In genomic region chr15:97828901-97829338, GRCm38 (mm10) we compare ENCODE assay signal across 8 mouse cellular contexts. TPM values are rescaled to one million over a fixed set of nuclear protein-coding genes. Genes with fewer than 3 reads are reported as not detected.
DNase-seq lines count a peak whose midpoint lies in the region; ATAC-seq lines count a peak whose summit lies in the region.

No protein-coding gene starts in this region.

- H3K36me3 ChIP-seq in neural tube, embryonic 11.5 days (ENCODE audit: control insufficient read depth, insufficient read depth, low read length), result peaks cover 3% of the 10 kb centered on the region; the same call in 1 of the 2 replicates
- no peaks in the 10 kb centered on the region for H3K36me3 ChIP-seq in heart, embryonic 16.5 days (ENCODE audit: control insufficient read depth, insufficient read depth)
- H3K36me3 ChIP-seq in neural tube, embryonic 13.5 days, result no peaks in the 10 kb centered on the region

- no peaks in the 10 kb centered on the region for H3K9me3 ChIP-seq in neural tube, embryonic 11.5 days (ENCODE audit: control insufficient read depth, low read length)
- H3K9me3 ChIP-seq in heart, embryonic 16.5 days (replicated peaks; ENCODE audit: control insufficient read depth, low read length), result no peaks in the 10 kb centered on the region
- H3K9me3 ChIP-seq in neural tube, embryonic 13.5 days, result no peaks in the 10 kb centered on the region

- no peak overlapping the region for H3K4me3 ChIP-seq in neural tube, embryonic 11.5 days (ENCODE audit: low read depth, low read length)
- peak overlapping the region; percentile 80 for H3K4me3 ChIP-seq in heart, embryonic 16.5 days (ENCODE audit: low read length)
- H3K4me3 ChIP-seq in neural tube, embryonic 13.5 days, result peak overlapping the region; percentile 11; the same call in 1 of the 2 replicates

- no peak for ATAC-seq in neural tube, embryonic 11.5 days (ENCODE audit: insufficient read depth, low FRiP score, low TSS enrichment)
- 0 out of 2 replicates have a peak, but pooled peaks have one; percentile 2 for ATAC-seq in heart, embryonic 16.5 days (replicated peaks; ENCODE audit: extremely low read depth, insufficient read depth, low FRiP score)
- no peak for ATAC-seq in neural tube, embryonic 13.5 days (ENCODE audit: low read depth)
- no peak for ATAC-seq in monocyte, adult 5-6 weeks (replicated peaks; ENCODE audit: insufficient number of reproducible peaks, low FRiP score, low TSS enrichment, poor library complexity, severe bottlenecking)

- peaks cover 31% of the 10 kb centered on the region for H3K4me1 ChIP-seq in neural tube, embryonic 11.5 days (ENCODE audit: control insufficient read depth, insufficient read depth, low read length)
- peaks cover 62% of the 10 kb centered on the region for H3K4me1 ChIP-seq in heart, embryonic 16.5 days (ENCODE audit: control insufficient read depth, insufficient read depth, low read length)
- H3K4me1 ChIP-seq in neural tube, embryonic 13.5 days (replicated peaks), result peaks cover 84% of the 10 kb centered on the region

- H3K4me2 ChIP-seq in neural tube, embryonic 11.5 days (ENCODE audit: low read depth), result peak overlapping the region; percentile 79; the same call in 1 of the 2 replicates
- H3K4me2 ChIP-seq in heart, embryonic 16.5 days (ENCODE audit: low read depth, low read length), result peak overlapping the region; percentile 70
- peak overlapping the region; percentile 73 for H3K4me2 ChIP-seq in neural tube, embryonic 13.5 days

- H3K9ac ChIP-seq in neural tube, embryonic 11.5 days (ENCODE audit: low read length), result no peak overlapping the region
- H3K9ac ChIP-seq in heart, embryonic 16.5 days (ENCODE audit: low read length), result peak overlapping the region; percentile 95
- peak overlapping the region; percentile 55 for H3K9ac ChIP-seq in neural tube, embryonic 13.5 days

- peak; percentile 11 for DNase-seq in neural tube, embryonic 11.5 days (ENCODE audit: low spot score)
- DNase-seq in neural tube, embryonic 10.5 days (ENCODE audit: extremely low spot score, low spot score), result no peak
- DNase-seq in liver, result peak; percentile 26
- no peak for DNase-seq in spleen, postnatal 10 days (ENCODE audit: low spot score in 2 of 2)
- DNase-seq in spleen, adult 18-20 months, result no peak

- WGBS in neural tube, embryonic 11.5 days, result 72% methylated on average over 5 of the region's 5 CpGs
- WGBS in heart, embryonic 16.5 days, result 62% methylated on average over 5 of the region's 5 CpGs
- 74% methylated on average over 5 of the region's 5 CpGs for WGBS in neural tube, embryonic 13.5 days

- H3K27me3 ChIP-seq in neural tube, embryonic 11.5 days (ENCODE audit: control insufficient read depth, insufficient read depth, low read length), result no peaks in the 10 kb centered on the region
- H3K27me3 ChIP-seq in heart, embryonic 16.5 days (ENCODE audit: control insufficient read depth, insufficient read depth, low read length), result no peaks in the 10 kb centered on the region
- H3K27me3 ChIP-seq in neural tube, embryonic 13.5 days, result no peaks in the 10 kb centered on the region; the same call in 1 of the 2 replicates

- H3K27ac ChIP-seq in neural tube, embryonic 11.5 days (ENCODE audit: low read depth, low read length), result no peak overlapping the region
- peak overlapping the region; percentile 92 for H3K27ac ChIP-seq in heart, embryonic 16.5 days (ENCODE audit: low read length)
- H3K27ac ChIP-seq in neural tube, embryonic 13.5 days (replicated peaks), result peak overlapping the region; percentile 84

RNA-seq across cellular contexts. Expression of gene Hdac7, which starts 15.4 kb away (rescaled TPM):
- polyA plus RNA-seq in neural tube, embryonic 11.5 days (2014; fragmentation: Nextera tagmentation; extraction: Ambion mirVana), result 21.0 and 23.2 TPM in 2 replicates
- polyA plus RNA-seq in heart, embryonic 16.5 days (2015; fragmentation: Nextera tagmentation; extraction: Ambion mirVana), result 30.9 and 31.7 TPM in 2 replicates
- 24.9 and 26.1 TPM in 2 replicates for polyA plus RNA-seq in neural tube, embryonic 13.5 days (2015; fragmentation: Nextera tagmentation; extraction: Ambion mirVana)
- total RNA-seq in monocyte, adult 5-6 weeks (2017), result 6.5 to 17.5 TPM (median 10.7 TPM) in 3 replicates

RNA-seq across cellular contexts. Expression of gene Slc48a1, which starts 50.6 kb away (rescaled TPM):
- 29.2 and 29.3 TPM in 2 replicates for polyA plus RNA-seq in neural tube, embryonic 11.5 days (2014; fragmentation: Nextera tagmentation; extraction: Ambion mirVana)
- 71.0 and 76.0 TPM in 2 replicates for polyA plus RNA-seq in heart, embryonic 16.5 days (2015; fragmentation: Nextera tagmentation; extraction: Ambion mirVana)
- 54.5 and 66.0 TPM in 2 replicates for polyA plus RNA-seq in neural tube, embryonic 13.5 days (2015; fragmentation: Nextera tagmentation; extraction: Ambion mirVana)
- 20.0 to 22.8 TPM (median 22.4 TPM) in 3 replicates for total RNA-seq in monocyte, adult 5-6 weeks (2017)

Comparison
In these comparisons a context has a peak if more than half of its experiments do, and no peak if none do; other contexts are left out.
1. DNase-seq: peak in neural tube, embryonic 11.5 days (single experiment) and liver (single experiment); none in neural tube, embryonic 10.5 days (single experiment), spleen, postnatal 10 days (0 of 2) and spleen, adult 18-20 months (0 of 2).
2. Peak in every context shown above with its lines, with median percentiles within 50 percentile points of each other: H3K4me2 ChIP-seq.